Mouse (Mus musculus) midbrain, embryonic 14.5 days (tissue): ENCODE measurements at regions not wholly inside any gene's neighbourhood (a gene's known extent, or its start where the extent isn't known, plus 50 kb on each side); places are given as distances from the start of the nearest gene placed in this dataset.

ENCODE experiments used
- ATAC-seq: fragments of 200-750 bp; cut with Nextera tagmentation; 2 replicates; pipeline ENCODE4 v1.8.0; 2017; ENCODE audit warnings: moderate number of reproducible peaks, moderate library complexity; ENCODE audit not compliant: low FRiP score, low TSS enrichment
- DNase-seq: peaks from one replicate; pipeline ENCODE4 v3.0.0-alpha.2; 2015
- H3K27ac ChIP-seq: fragments of 300-500 bp; sonication (generic); replicated peaks from 2 replicates; pipeline ENCODE4 v1.5.1; 2014; ENCODE audit warnings: mild to moderate bottlenecking, low read depth, low read length, moderate library complexity
- H3K27me3 ChIP-seq: fragments of 300-500 bp; sonication (generic); 2 replicates; pipeline ENCODE4 v1.6.1; 2014; ENCODE audit warnings: low read length, control low read depth, mixed read lengths; ENCODE audit not compliant: control insufficient read depth, insufficient read depth
- H3K36me3 ChIP-seq: fragments of 300-500 bp; sonication (generic); 2 replicates; pipeline ENCODE4 v1.6.1; 2014; ENCODE audit warnings: low read length, control low read depth; ENCODE audit not compliant: control insufficient read depth, insufficient read depth
- H3K4me1 ChIP-seq: fragments of 300-500 bp; sonication (generic); 2 replicates; pipeline ENCODE4 v1.6.1; 2014; ENCODE audit warnings: mild to moderate bottlenecking, antibody characterized with exemption, low read length, control low read depth; ENCODE audit not compliant: control insufficient read depth, insufficient read depth
- H3K4me2 ChIP-seq: fragments of 300-500 bp; sonication (generic); 2 replicates; pipeline ENCODE4 v1.6.1; 2014; ENCODE audit warnings: mild to moderate bottlenecking, low read length, moderate library complexity
- H3K4me3 ChIP-seq: fragments of 300-500 bp; sonication (generic); replicated peaks from 2 replicates; pipeline ENCODE4 v1.5.1; 2014; ENCODE audit warnings: low read depth, low read length
- H3K9ac ChIP-seq: fragments of 300-500 bp; sonication (generic); replicated peaks from 2 replicates; pipeline ENCODE4 v1.6.1; 2014; ENCODE audit warnings: mild to moderate bottlenecking, low read length, moderate library complexity
- H3K9me3 ChIP-seq: fragments of 300-500 bp; sonication (generic); 2 replicates; pipeline ENCODE4 v1.6.1; 2016; ENCODE audit warnings: low read length, control low read depth, mixed read lengths; ENCODE audit not compliant: control insufficient read depth
- WGBS: fragments of 180-500 bp; shearing (Covaris S2); extraction: QIAGEN DNeasy Blood & Tissue Kit; methylation state at CpG from one replicate; pipeline ENCODE4 v1.1.7; 2014; 5-methylcytosine and 5-hydroxymethylcytosine counted together

- Histone ChIP-seq H3K4me3 (no peak overlapping the region), H3K4me1 (no peaks in the 10 kb centered on the region), H3K27ac (no peak overlapping the region), H3K9me3 (no peaks in the 10 kb centered on the region), H3K9ac (no peak overlapping the region), H3K36me3 (no peaks in the 10 kb centered on the region), H3K27me3 (no peaks in the 10 kb centered on the region), H3K4me2 (no peak overlapping the region)
- ATAC-seq = no peak
- peak; percentile 80 for DNase-seq
- WGBS = 19% methylated on average over 2 of the region's 2 CpGs
Measured at GRCm38 (mm10) chr13:75204417-75204816, 114.8 kb downstream of the Pcsk1 start.

- no peaks in the 10 kb centered on the region for H3K27me3 ChIP-seq
- no peaks in the 10 kb centered on the region for H3K9me3 ChIP-seq
- H3K4me3 ChIP-seq = no peak overlapping the region
- H3K36me3 ChIP-seq = no peaks in the 10 kb centered on the region
- H3K9ac ChIP-seq = no peak overlapping the region
- no peak for DNase-seq
- H3K27ac ChIP-seq = no peak overlapping the region
- H3K4me2 ChIP-seq = no peak overlapping the region
- no peaks in the 10 kb centered on the region for H3K4me1 ChIP-seq
- no peak for ATAC-seq
Measured at GRCm38 (mm10) chr13:75223944-75224343, 134.3 kb downstream of the Pcsk1 start.

GRCm38 (mm10) chr13:75225581-75226297 is 136.1 kb downstream of the Pcsk1 start:
- Histone ChIP-seq H3K9me3 (no peaks in the 10 kb centered on the region), H3K9ac (no peak overlapping the region), H3K4me2 (no peak overlapping the region), H3K27ac (no peak overlapping the region), H3K27me3 (no peaks in the 10 kb centered on the region), H3K4me1 (no peaks in the 10 kb centered on the region), H3K36me3 (no peaks in the 10 kb centered on the region), H3K4me3 (no peak overlapping the region)
- no peak for DNase-seq
- no peak for ATAC-seq
- 93% methylated on average over 7 of the region's 7 CpGs for WGBS

- no peak overlapping the region for H3K27ac ChIP-seq
- H3K4me1 ChIP-seq = no peaks in the 10 kb centered on the region
- DNase-seq (peak; percentile 84), ATAC-seq (peak; percentile 55; the same call in 1 of the 2 replicates)
- H3K9ac ChIP-seq = no peak overlapping the region
- H3K4me3 ChIP-seq = no peak overlapping the region
- H3K36me3 ChIP-seq = no peaks in the 10 kb centered on the region
- no peak overlapping the region for H3K4me2 ChIP-seq
- no peaks in the 10 kb centered on the region for H3K9me3 ChIP-seq
- no peaks in the 10 kb centered on the region for H3K27me3 ChIP-seq
- 24% methylated on average over 5 of the region's 5 CpGs for WGBS
Measured at GRCm38 (mm10) chr13:75227616-75228277, 138.1 kb downstream of the Pcsk1 start.

GRCm38 (mm10) chr13:75236424-75236823 is 146.8 kb downstream of the Pcsk1 start:
- peak; percentile 40 for DNase-seq
- no peaks in the 10 kb centered on the region for H3K9me3 ChIP-seq
- H3K4me2 ChIP-seq = no peak overlapping the region
- no peaks in the 10 kb centered on the region for H3K36me3 ChIP-seq
- no peak overlapping the region for H3K27ac ChIP-seq
- WGBS = 64% methylated on average over 2 of the region's 2 CpGs
- no peak overlapping the region for H3K9ac ChIP-seq
- no peaks in the 10 kb centered on the region for H3K27me3 ChIP-seq
- no peak overlapping the region for H3K4me3 ChIP-seq
- ATAC-seq = 0 out of 2 replicates have a peak, but pooled peaks have one; percentile 38
- no peaks in the 10 kb centered on the region for H3K4me1 ChIP-seq
